Mouse (Mus musculus) stomach, adult 2 months (tissue): Measurements from ENCODE around the gene Atp4b. TPM values are rescaled to one million over a fixed set of nuclear protein-coding genes. Genes with fewer than 3 reads are reported as not detected.

Experiments used
- polyA plus RNA-seq: library from polyadenylated mRNA; depleted of rRNA; stranded (reverse); fragments of >200 nt; gene quantifications from 2 replicates; pipeline ENCODE4 v1.2.3, GENCODE M21; 2012; rRNA removed

Atp4b gene
- polyA plus RNA-seq = 1,406 and 2,359 TPM in 2 replicates

DNA sequence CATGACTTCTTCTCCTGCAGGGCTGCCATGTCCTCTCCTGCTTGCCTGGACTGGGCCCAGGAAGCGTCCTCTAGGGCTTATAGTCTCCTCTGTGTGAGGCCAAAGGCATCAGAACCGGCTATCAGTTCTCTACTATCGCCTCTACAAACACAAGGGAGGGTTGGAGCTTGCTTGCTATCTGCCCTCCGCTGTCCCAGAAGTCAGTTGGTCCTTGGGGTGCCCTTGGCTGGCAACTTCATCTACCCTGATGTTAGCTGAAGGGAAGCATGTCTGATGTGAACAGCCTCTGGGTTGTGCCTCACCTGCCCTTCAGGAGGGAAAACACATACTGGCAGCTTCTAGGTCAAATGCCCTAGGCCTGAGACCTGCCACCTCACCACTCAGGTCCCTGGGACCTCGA, at the start of gene Atp4b:
Gene Atp4b, minus strand, starts transcription at position 101 of the 400 bp plus-strand sequence.

GRCm38 (mm10) chr8:13434889-13435288, 38.3 kb upstream of the Atp4b start, which contains the start of gene Tmem255b:
TSS of gene Tmem255b (plus strand) at chr8:13435189.

DNA sequence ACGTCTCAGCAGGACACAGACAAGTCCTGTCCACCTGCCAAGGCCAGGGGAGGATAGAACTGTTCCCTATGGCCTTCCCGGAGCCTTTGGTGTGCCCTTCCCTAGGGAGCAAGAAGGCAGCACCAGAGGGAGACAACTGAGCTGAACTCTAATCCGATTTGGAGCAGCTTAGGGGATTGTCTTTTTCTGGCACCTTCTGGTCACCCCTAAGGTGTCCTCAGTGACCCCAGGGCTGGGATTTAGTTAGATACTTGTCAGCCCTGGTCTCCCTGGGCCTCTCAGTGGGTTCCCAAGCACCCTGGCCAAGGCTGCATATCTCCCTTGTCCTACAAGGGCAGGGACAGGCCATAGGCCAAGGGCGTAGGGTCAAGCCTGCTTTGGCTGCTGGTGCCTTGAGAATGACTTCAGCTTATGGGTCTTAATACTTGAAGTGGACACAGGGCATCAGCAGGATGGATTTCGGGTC, 8.1 kb upstream of the Atp4b start, which contains the start of gene Grk1:
Gene Grk1, plus strand, starts transcription at position 416 of the 466 bp plus-strand sequence.

GRCm38 (mm10) chr8:13338255-13338860, 58.3 kb downstream of the Atp4b start, which contains the start of gene Tfdp1:
TSS of gene Tfdp1 (plus strand) at chr8:13338751.

Other genes starting within 250 kb of the Atp4b start
- 148 and 156 TPM in 2 replicates for gene Lamp1, start 237.7 kb downstream of the Atp4b start, polyA plus RNA-seq
- gene Grtp1, start 196.2 kb downstream of the Atp4b start, polyA plus RNA-seq = 11.9 and 12.2 TPM in 2 replicates
- gene Adprhl1, start 142.7 kb downstream of the Atp4b start, polyA plus RNA-seq = 0.37 and 0.47 TPM in 2 replicates
- 8.1 and 8.3 TPM in 2 replicates for gene Dcun1d2, start 108.7 kb downstream of the Atp4b start, polyA plus RNA-seq
- gene Tmco3, start 108.6 kb downstream of the Atp4b start, polyA plus RNA-seq = 27.8 and 32.6 TPM in 2 replicates
- 8.0 and 11.2 TPM in 2 replicates for gene Tfdp1, start 58.1 kb downstream of the Atp4b start, polyA plus RNA-seq
- 0.03 TPM in 1 of 2 replicates, not detected in the other for gene Grk1, start 8.3 kb upstream of the Atp4b start, polyA plus RNA-seq
- gene Tmem255b, start 38.4 kb upstream of the Atp4b start, polyA plus RNA-seq = 8.4 and 9.7 TPM in 2 replicates
- 137 and 204 TPM in 2 replicates for gene Gas6, start 97.7 kb upstream of the Atp4b start, polyA plus RNA-seq
- not detected in 2 replicates for gene 1700029H14Rik, start 165.6 kb upstream of the Atp4b start, polyA plus RNA-seq